Mouse (Mus musculus) megakaryocyte-erythroid progenitor cell, adult 5-6 weeks (primary cell): ENCODE measurements around the gene Abtb1. TPM values are rescaled to one million over a fixed set of nuclear protein-coding genes. Genes with fewer than 3 reads are reported as not detected.

Experiments used
- ATAC-seq: replicated peaks from 2 replicates; pipeline ENCODE4 v1.8.0; 2016; ENCODE audit warnings: mild to moderate bottlenecking, inconsistent platforms; ENCODE audit not compliant: severe bottlenecking, poor library complexity, low FRiP score, low TSS enrichment
- total RNA-seq, 2 experiments: library from RNA; stranded (forward) in 1 of 2; stranded (reverse) in 1 of 2; fragments of 200-1000, 215-1000 nt in 1 of 2; fragments of >200 nt in 1 of 2; fragmentation: Nextera tagmentation in 1 of 2; gene quantifications; 2 replicates each; pipeline ENCODE4 v1.2.3; 2014 to 2017

Gene Abtb1
- total RNA-seq, 2 experiments from 2014 or later, result 16.9 to 44.0 TPM

DNA sequence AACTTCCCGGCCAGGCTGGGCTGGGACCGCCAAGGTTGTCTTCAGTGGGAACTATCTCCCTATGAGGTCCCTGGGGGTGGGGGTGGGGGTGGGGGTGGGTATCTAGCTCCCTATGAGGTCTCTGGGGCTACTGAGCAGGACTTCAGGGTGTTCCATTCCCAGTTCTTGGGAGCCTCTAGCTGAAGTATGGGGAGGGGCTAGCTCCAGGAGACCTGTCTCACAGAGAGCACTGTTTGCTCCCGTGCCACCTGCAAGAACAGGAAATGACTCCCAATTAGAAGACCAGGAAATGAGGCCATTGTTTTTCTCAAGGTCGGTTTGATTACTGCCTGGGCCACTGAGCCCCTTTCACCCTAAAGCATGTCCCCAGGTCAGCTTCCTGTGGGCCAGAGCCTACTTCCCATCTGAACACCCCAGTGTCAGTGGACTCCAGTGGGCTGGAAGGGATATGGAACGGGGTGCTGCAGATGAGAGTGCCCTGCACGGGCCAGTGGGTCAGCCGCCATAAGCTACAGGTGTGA, 29.8 kb downstream of the Abtb1 start:
- no peak for ATAC-seq

DNA sequence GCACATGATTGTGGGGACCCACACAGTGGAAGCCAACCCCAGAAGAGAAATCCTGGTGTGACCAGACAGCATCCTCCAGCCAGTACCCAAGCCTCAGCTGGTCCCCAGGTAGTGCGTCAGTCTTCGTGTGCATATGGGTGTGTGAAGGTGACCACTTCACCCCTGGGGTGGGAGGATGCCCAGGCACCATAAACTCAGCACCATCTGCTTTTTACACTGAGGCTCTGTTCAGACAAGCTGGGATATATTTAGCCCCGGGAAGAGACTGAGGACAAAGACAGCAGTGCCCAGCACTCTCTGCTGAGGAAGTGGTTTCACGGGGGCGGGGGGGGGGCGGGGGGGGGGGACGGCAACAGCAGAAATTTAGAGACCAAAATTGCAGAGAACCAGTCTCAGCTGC, 30.4 kb downstream of the Abtb1 start:
- ATAC-seq, result no peak

DNA sequence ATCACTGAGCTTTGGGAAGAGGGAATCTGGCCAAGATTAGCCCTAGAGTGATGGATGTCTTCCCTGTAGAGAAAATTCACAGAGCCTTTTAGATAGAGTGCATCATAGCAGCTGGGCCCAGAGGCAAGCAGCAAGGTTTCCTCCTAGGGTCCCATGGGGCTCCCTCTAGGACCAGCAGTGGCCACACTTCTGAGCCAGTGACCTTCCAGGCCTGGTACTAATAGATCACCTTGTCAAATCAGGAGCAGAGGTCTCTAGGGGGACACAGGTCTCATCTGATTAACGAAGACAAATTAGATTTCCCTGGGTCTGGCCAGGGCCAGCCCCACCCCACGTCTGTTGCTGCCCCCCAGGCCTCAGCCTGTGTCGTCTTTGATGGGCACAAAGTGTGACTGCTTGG, 31.5 kb downstream of the Abtb1 start:
- no peak for ATAC-seq

DNA sequence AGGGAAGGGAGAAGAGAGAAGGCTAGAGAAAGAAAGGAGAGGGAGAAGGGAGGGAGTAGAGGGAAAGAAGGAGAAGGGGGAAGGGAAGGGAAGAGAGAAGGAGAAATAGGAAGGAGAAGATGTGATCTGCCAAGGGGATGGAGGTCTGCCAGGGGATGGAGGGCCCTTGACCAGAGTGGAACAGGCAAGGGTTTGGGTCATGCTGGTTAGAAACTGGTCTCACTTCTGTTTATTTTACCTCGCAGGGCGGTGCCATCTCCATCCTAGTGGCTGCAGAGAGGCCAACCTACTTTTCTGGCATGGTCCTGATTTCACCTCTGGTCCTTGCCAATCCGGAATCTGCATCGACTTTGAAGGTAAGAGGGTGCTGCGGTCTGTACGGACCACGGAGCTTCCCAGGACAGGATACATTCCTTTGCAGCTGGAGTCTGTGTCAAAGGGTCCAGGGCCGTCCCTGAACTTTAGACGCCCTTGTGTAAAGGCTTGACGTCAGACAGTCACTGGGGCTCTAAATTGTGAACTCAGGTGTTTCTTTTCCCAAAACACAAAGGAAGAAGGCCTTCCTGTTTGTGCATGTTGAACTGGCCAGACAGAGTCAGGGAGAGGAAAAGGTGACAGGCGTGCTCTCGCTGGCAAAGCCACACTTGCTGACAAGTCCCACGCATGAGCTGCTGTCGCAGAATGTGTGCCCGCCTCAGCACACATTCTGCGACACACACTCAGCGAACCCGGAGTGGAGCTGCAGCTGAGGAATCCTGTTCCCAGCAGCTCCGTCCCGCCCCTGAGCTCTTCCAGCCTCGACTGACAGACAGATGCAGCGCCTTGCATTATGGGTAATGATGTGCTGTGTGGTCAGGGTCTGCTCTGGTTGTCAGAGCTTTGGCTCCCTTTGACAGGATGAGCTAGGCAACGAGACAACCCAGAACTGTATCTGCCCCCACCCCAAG, 32.4 kb downstream of the Abtb1 start:
- no peak for ATAC-seq

DNA sequence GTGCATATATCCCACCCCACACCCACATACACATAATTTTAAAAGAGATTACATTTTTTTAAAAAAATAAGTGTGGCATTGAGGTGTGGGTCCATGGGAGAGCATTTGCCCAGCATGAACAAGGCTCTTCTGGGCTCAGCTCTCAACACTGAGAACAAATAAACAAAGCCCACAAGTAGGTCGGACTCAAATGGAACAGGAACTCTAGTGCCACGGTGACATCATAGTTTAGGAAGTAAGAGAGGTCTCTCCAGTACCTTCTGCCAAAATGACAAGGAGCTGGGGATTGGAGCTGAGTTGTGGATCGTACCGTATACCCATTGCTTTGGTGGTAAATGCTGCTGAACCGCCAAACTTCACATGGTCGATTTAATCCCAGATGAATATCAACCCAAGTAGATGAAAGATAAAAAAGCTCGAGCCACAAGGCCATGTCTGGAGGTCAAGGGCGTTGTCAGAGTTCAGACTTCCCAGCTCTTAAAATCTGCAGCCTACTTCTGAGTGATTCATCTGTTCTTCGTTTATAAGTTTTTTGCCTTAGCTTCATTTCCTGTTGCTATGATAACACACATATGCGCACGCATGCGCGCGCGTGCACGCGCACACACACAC, 36.7 kb downstream of the Abtb1 start:
- no peak for ATAC-seq

DNA sequence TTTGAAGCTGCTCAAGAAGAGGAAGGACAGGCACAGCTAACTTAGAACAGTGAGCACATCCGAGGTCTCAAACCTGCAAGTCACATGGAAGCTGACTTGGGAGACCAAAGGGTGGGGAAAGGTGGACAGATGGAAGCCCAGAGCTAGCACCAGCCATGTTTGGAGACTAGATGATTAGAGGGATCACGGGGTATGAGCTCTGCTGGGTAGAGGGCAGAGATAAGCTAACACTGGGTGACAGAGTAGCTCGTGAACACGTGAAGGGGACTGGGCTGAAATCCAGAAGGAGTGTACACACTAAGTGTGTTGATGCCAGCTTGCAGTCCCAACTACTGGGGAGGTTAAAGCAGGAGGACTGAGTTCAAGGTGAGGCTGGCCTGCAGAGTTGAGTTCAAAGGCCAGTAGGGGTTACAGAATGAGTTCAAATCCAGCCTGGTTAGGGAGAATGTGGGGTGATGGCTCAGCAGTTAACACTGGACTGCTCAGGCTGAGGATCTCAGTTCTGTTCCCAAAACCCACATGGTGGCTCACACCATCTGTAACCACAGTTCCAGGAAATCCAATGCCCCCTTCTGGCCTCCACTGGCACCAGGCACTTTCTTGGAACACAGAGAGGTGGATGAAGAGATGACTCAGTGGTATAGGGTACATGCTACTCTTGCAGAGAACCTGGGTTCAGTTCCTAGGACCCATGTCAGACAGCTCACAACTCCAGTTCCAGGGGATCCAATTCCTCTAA, 37.7 kb downstream of the Abtb1 start:
- peak; percentile 88 for ATAC-seq

DNA sequence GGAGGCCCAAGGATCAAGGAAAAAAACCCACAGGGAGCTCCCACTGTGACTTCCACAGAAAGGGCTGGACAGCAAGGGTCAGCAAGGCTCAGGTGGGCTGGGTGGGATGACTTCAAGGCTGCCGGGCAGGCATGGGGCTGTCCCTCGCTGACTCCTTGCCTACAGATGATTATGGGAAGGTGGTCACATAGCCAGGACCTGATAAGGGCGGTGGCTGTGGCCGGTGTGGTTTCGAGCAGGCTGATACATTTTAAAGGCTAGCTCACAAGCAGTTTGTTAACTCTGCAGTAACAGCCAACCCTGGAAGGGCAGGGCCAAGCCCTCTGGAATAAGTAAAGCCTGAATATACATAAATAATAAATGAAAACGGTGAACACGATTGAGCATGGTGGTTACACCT, 38.7 kb downstream of the Abtb1 start:
- peak; percentile 77 for ATAC-seq

DNA sequence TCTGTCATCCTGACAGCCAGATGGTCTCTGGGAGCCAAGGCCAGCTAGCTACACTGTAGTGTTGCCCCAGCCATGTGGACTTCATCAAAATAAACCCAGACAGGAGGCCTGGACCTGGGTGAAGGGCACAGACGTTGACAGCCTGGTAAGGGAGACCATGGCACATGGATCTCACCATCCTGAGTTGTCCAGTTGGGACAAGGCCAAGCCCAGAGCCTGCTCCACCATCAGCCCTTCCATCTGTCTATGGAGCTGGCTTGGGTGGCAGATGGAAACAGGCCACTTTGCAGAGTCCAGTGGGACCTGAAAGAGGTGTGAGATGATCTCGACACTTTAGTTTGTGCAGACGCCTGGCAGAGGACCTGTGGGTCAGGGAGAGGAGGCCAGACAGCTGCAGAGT, 41.0 kb downstream of the Abtb1 start:
- no peak for ATAC-seq

DNA sequence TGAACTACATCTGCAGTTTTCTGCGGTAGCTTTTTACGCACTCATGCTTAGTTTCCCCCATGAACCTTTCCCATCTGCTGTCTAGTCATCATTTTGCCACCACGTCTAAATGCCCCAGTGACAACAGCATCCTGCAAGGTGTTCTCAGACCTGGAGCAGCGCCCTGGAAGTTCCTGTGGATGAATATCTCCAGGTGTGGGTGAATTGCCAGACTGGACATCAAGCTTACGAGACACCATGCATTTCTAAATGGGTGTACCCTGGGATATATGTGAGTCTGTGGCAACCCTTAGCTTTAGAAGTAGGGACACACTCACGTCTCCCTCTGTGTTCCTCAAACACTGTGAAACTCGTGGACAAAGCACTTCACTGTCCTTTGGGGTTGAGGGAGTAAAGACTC, 41.6 kb downstream of the Abtb1 start:
- no peak for ATAC-seq

DNA sequence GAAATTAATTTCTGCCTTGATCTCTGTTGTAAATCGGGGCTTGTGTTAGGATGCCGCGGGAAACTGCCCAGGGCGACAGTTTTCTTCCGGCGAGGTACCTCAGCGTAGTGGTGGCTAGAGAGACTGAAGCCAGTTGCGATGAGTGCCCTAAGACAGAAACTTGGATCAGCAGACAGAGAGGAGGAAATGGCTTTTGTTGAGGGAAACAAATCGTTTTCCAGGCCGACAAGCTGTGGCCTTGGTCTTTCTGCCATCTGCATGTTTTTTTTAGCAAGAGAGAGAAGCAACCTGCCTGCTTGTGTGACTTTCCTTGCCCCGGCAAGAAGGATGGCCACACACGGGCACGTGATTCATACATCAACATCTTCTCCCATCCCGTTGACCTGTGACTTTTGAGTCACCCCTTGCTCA, 47.2 kb downstream of the Abtb1 start:
- no peak for ATAC-seq

DNA sequence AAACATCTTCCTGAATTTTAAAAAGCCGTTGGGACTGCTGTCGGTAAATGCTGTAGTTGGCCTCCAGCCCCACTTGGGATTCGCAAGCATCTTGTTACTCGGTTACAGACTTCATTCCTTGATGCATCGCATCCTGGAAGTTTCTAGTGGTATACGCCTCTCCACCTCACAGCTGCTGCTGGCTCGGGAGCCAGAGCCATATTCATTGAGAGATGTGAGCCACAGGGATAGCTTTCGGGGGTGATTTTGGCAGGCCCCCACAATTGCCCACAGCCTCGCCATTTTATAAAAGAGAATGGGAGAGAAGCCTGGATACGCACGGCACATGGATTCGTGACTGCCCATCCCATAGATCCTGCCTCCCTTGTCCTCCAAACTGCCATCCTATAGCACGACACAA, 47.9 kb downstream of the Abtb1 start:
- no peak for ATAC-seq

DNA sequence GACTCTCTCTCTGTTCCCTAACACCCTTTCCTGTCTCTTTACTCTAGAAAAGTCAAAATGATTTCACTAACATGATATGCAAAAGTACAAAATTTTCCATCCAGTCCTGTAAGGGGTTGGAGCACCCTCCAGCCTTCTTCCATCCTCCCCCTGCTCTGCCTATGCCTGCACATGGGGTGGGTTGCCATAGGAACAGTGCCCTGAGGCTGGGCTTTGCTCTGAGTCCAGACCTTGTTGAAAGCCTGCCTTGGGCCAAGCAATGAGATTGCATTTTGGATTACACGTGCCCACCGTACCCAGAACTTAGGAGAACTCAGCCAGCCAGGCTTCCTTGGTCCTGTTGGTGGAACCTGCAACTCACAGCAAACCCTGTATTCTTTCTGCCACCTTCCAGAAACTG, 48.5 kb downstream of the Abtb1 start:
- ATAC-seq, result no peak

DNA sequence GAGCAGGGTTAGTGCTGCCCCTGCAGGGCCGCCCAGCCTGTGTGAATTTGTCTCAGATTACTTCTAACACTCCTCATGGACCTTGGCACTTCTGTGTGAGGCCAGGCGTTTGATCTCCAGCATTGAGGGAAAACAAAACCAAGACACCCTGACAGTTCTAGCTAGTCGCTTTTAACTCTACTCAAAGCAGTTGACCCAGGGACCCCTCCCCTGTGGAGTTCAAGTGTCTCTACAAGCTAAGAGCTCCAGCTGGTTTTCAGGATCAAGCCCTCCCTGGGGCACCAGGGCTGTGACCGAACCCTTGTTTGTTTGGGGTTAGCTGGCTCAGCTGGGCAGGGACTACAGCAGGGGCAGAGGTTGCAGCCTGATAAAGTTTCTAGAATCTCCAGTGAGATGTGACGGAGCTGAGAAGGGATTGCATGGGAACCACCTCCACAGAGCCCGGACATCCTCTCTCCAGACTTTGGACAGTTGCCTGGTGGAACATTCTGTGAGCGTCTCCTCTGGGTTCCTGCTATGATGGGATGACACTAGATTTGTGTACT, 49.6 kb downstream of the Abtb1 start:
- ATAC-seq, result no peak

DNA sequence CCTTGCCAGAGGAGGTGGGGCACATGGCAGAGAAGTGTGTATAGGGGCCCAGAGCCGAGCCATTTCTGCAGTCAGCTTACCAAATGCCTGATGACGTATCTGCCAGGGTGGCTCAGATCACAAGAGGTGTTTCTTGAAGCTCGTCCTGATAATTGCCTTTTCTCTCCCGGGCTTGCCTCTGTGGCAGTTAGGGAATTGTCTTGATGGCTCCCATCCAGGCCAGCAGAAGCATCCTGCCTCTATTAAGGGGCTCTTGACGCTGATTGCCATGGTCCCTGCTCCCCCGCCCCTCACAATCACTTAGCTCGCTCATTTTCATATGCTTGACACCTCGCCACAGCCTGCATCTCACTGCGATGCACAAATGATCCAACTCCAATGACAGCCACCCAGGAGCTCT, 50.5 kb downstream of the Abtb1 start:
- no peak for ATAC-seq

DNA sequence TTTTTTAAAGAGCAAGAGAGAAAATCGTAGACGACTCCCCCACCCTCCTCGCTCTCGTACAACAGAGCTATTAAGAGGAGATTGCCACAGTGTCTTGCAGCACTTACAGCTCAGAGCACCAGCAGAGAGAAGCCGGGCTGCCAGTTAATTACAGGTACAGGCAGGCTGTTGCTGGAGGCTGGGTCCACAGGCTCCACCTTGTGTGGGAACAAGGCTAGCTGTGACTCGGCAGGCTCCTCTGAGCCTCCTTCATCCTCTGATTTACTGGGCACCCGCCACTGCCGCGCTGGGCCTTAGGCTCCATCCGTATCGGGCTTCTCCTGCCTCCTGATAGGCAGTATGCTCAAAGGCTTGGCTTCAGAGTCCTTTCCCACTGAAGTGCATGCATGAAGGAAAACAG, 53.6 kb downstream of the Abtb1 start:
- no peak for ATAC-seq

DNA sequence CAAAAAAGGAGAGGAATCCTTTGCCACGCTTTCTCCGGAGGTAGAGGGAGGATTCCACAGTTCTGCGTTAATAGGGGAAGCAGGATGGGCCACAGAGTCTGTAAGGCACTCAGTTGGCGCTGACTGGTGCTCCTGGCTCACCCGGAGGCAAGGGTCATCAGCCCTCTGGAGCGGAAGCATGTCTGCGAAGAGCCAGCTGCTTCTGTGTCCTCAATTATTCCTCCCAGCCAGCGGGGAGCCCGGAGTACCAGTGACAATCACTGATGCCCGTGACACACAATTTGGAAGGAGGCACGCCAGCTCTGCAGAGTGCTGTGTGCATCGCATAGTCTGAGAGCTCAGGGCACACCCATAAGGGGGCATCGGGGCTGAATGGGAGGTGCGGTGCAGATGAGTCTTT, 54.3 kb downstream of the Abtb1 start:
- ATAC-seq, result no peak

DNA sequence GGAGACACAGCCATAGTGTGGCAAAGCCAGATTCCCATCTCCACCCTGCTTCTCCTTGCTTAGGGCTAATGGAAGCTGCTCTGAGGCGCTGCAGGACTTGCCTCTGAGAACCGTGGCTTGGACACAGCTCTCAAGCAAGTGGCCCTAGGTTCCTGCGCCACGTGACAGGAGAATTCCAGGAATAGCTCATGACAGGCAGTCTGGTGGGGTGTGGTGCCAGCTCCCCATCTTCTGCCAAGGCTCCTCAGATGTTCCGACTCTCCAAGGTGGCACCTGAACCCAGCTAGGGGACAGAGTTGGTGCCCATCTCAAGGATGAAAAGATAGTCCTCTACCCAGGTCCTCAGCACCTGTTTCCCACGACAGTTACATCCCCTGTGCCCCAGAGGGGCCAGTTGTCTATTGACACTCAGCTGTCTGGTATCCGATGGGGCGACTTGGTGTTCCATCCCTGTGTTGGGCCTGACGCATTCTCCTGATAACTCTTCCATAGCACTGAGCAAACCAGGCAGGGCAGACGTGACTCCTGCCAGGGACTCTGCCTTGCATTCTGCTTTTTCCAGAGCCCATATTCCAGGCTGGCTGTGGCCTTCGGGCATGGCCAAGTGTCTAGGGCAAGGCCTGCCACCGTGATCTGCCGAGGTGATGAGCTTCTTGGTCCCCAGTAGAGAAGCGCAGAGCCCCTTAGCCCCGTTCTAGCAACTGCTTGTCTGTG, 54.9 kb downstream of the Abtb1 start:
- ATAC-seq, result no peak
